In the genomic region with DNA sequence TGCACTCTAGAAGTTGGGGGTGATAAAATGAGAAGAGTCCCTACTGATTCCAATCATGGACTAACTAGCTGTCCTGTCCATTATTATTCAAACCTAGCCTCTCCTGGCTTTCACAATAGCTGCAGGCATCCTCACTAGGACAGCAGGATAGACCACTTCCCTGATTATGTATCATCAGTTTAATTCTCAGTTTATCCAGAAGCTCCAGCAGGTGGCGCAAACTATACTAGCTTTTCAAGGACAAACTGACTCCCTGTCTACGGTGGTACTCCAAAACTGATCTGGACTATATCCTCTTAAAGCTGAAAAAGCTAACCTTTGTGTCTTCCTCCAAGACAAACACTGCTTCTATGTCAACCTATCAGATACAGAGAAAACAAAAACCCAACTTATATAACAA, we compare ENCODE assay signal across 11 mouse cellular contexts.
DNase-seq lines count a peak whose midpoint lies in the region; ATAC-seq and TF ChIP-seq lines count a peak whose summit lies in the region.
"Had no signal": no experiment of that assay in that cellular context is flagged by ENCODE, and none has a peak within 500 bp of the region (broad histone marks: within the 10 kb centered on the region; RNA-seq: fewer than 3 reads in every experiment).

No protein-coding gene starts in this region.

- WGBS in kidney, postnatal 0 days, result 61% methylated on average over 2 of the region's 2 CpGs
- 81% methylated on average over 2 of the region's 2 CpGs for WGBS in kidney, embryonic 15.5 days
- 61% methylated on average over 2 of the region's 2 CpGs for WGBS in cerebellum, adult 2 months

- H3K27ac ChIP-seq in kidney, postnatal 0 days, result no peak overlapping the region
- H3K27ac ChIP-seq in kidney, embryonic 15.5 days, result no peak overlapping the region
- no peak overlapping the region for H3K27ac ChIP-seq in ES-Bruce4 (ENCODE audit: insufficient read depth, low read length)
- no peak overlapping the region for H3K27ac ChIP-seq in cerebellum, adult 2 months (ENCODE audit: insufficient read depth, low read length)
- H3K27ac ChIP-seq: hindbrain, embryonic 15.5 days had no signal

- H3K27me3 ChIP-seq in kidney, postnatal 0 days (ENCODE audit: insufficient read depth, low read length), result no peaks in the 10 kb centered on the region
- H3K27me3 ChIP-seq in kidney, embryonic 15.5 days, result no peaks in the 10 kb centered on the region
- H3K27me3 ChIP-seq in ES-Bruce4 (ENCODE audit: control insufficient read depth, insufficient read depth, low read length, poor library complexity, severe bottlenecking), result no peaks in the 10 kb centered on the region
- H3K27me3 ChIP-seq in cerebellum, adult 2 months (ENCODE audit: control insufficient read depth, insufficient read depth, low read length), result no peaks in the 10 kb centered on the region
- H3K27me3 ChIP-seq: hindbrain, embryonic 15.5 days had no signal

- no peak for TF ChIP-seq POLR2A in ES-Bruce4 (IDR thresholded peaks at IDR 0.05; ENCODE audit: insufficient read depth, low read length)
- TF ChIP-seq POLR2A in cerebellum, adult 2 months (IDR thresholded peaks at IDR 0.05; ENCODE audit: borderline replicate concordance, insufficient read depth, low read length), result no peak

- H3K4me1 ChIP-seq in kidney, postnatal 0 days (replicated peaks; ENCODE audit: insufficient read depth, low read length), result no peaks in the 10 kb centered on the region
- no peaks in the 10 kb centered on the region for H3K4me1 ChIP-seq in kidney, embryonic 15.5 days
- H3K4me1 ChIP-seq in ES-Bruce4 (ENCODE audit: control insufficient read depth, insufficient read depth, low read length), result no peaks in the 10 kb centered on the region
- no peaks in the 10 kb centered on the region for H3K4me1 ChIP-seq in cerebellum, adult 2 months (ENCODE audit: control insufficient read depth, insufficient read depth, low read length)
- H3K4me1 ChIP-seq: hindbrain, embryonic 15.5 days had no signal

- no peak overlapping the region for H3K9ac ChIP-seq in kidney, postnatal 0 days (ENCODE audit: low read depth, low read length)
- no peak overlapping the region for H3K9ac ChIP-seq in kidney, embryonic 15.5 days
- H3K9ac ChIP-seq in ES-Bruce4 (ENCODE audit: low read depth, poor library complexity, severe bottlenecking), result no peak overlapping the region
- H3K9ac ChIP-seq: forebrain, postnatal 0 days; hindbrain, embryonic 15.5 days had no signal

- no peak overlapping the region for H3K4me3 ChIP-seq in kidney, postnatal 0 days (replicated peaks; ENCODE audit: low read depth, low read length)
- no peak overlapping the region for H3K4me3 ChIP-seq in kidney, embryonic 15.5 days (replicated peaks)
- H3K4me3 ChIP-seq in ES-Bruce4 (ENCODE audit: low read depth, low read length), result no peak overlapping the region
- H3K4me3 ChIP-seq in cerebellum, adult 2 months (replicated peaks; ENCODE audit: insufficient read depth, low read depth, low read length), result no peak overlapping the region
- H3K4me3 ChIP-seq: hindbrain, embryonic 15.5 days had no signal

- TF ChIP-seq EP300 in ES-Bruce4 (IDR thresholded peaks at IDR 0.05; ENCODE audit: insufficient read depth, low read depth, low read length), result no peak

- H3K9me3 ChIP-seq in kidney, postnatal 0 days (replicated peaks; ENCODE audit: low read length), result no peaks in the 10 kb centered on the region
- no peaks in the 10 kb centered on the region for H3K9me3 ChIP-seq in kidney, embryonic 15.5 days (replicated peaks)
- no peaks in the 10 kb centered on the region for H3K9me3 ChIP-seq in ES-Bruce4 (replicated peaks; ENCODE audit: control insufficient read depth, insufficient read depth, low read length, poor library complexity, severe bottlenecking)

- DNase-seq in kidney, postnatal 0 days (ENCODE audit: low spot score), result peak; percentile 12
- DNase-seq in 416B (ENCODE audit: low read depth), result peak; percentile 71
- no peak for DNase-seq in cerebellum, adult 2 months
- DNase-seq in frontal cortex, postnatal 10 days (ENCODE audit: low spot score in 2 of 2), result no peak
- DNase-seq: adrenal gland, adult 8-10 months; forebrain, postnatal 0 days; left cerebral cortex, postnatal 4 days had no signal

- H3K4me2 ChIP-seq in kidney, postnatal 0 days (ENCODE audit: low read length), result no peak overlapping the region
- H3K4me2 ChIP-seq in kidney, embryonic 15.5 days, result no peak overlapping the region
- H3K4me2 ChIP-seq: hindbrain, embryonic 15.5 days had no signal

- ATAC-seq in kidney, postnatal 0 days (replicated peaks; ENCODE audit: low FRiP score, low read depth), result no peak
- no peak for ATAC-seq in kidney, embryonic 15.5 days (replicated peaks; ENCODE audit: low FRiP score)
- ATAC-seq in hematopoietic stem cell, adult 5-6 weeks (replicated peaks in 1 of 2; ENCODE audit: insufficient read depth in 1 of 2, low FRiP score in 2 of 2, low TSS enrichment in 1 of 2, low read depth in 1 of 2, poor library complexity in 2 of 2, severe bottlenecking in 2 of 2), result peak; percentile 61 to 64; a peak in 3 of 4 replicates
- ATAC-seq: forebrain, postnatal 0 days had no signal

- peak; percentile 46; the same call in 1 of the 2 replicates for TF ChIP-seq CTCF in kidney, postnatal 0 days (IDR thresholded peaks at IDR 0.05; ENCODE audit: low read depth)
- TF ChIP-seq CTCF in ES-Bruce4 (IDR thresholded peaks at IDR 0.05; ENCODE audit: low read depth, low read length), result peak; percentile 5
- no peak for TF ChIP-seq CTCF in cerebellum, adult 2 months (IDR thresholded peaks at IDR 0.05; ENCODE audit: borderline replicate concordance, insufficient read depth, low read depth, low read length)

- no peaks in the 10 kb centered on the region for H3K36me3 ChIP-seq in kidney, postnatal 0 days (ENCODE audit: insufficient read depth, low read length)
- no peaks in the 10 kb centered on the region for H3K36me3 ChIP-seq in kidney, embryonic 15.5 days
- H3K36me3 ChIP-seq in ES-Bruce4 (ENCODE audit: control insufficient read depth, insufficient read depth, low read length, poor library complexity, severe bottlenecking), result no peaks in the 10 kb centered on the region

Comparison
In these comparisons a context has a peak if more than half of its experiments do, and no peak if none do; other contexts are left out.
1. ATAC-seq: peak in hematopoietic stem cell, adult 5-6 weeks (2 of 2); none in kidney, postnatal 0 days (single experiment) and kidney, embryonic 15.5 days (single experiment).
2. DNase-seq: peak in kidney, postnatal 0 days (single experiment) and 416B (single experiment); none in cerebellum, adult 2 months (0 of 2) and frontal cortex, postnatal 10 days (0 of 2).